Mouse (Mus musculus): Measurements from ENCODE around the gene Synj2bp. TPM values are rescaled to one million over a fixed set of nuclear protein-coding genes. Genes with fewer than 3 reads are reported as not detected.

Gene Synj2bp
- polyA plus RNA-seq (2015; fragmentation: Nextera tagmentation; extraction: Ambion mirVana): 25.7 and 29.2 TPM in 2 replicates

GRCm38 (mm10) chr12:81532316-81533028 lies at the start of gene Synj2bp, which contains the start of gene Gm20498:
Synj2bp (minus strand) TSS chr12:81532911.
Gm20498 (minus strand) TSS chr12:81532905.

GRCm38 (mm10) chr12:81568374-81568773 lies 35.7 kb upstream of the Synj2bp start, which contains the start of gene Adam21:
Adam21 (minus strand) TSS chr12:81568474.

GRCm38 (mm10) chr12:81484727-81485191 lies 48.0 kb downstream of the Synj2bp start, which contains the start of gene Cox16:
Cox16 (minus strand) TSS chr12:81485127.

Other genes starting within 250 kb of the Synj2bp start
- gene Slc8a3, start 199.7 kb downstream of the Synj2bp start, polyA plus RNA-seq (2015; fragmentation: Nextera tagmentation; extraction: Ambion mirVana): 0.13 and 0.14 TPM in 2 replicates
- 0.14 and 0.16 TPM in 2 replicates for gene Gm4787, start 153.4 kb downstream of the Synj2bp start, polyA plus RNA-seq (2015; fragmentation: Nextera tagmentation; extraction: Ambion mirVana)
- gene Adam4, start 111.0 kb downstream of the Synj2bp start, polyA plus RNA-seq (2015; fragmentation: Nextera tagmentation; extraction: Ambion mirVana): 0.14 and 0.27 TPM in 2 replicates
- gene Cox16, start 47.8 kb downstream of the Synj2bp start, polyA plus RNA-seq (2015; fragmentation: Nextera tagmentation; extraction: Ambion mirVana): 133 and 141 TPM in 2 replicates
- 14.7 and 21.3 TPM in 2 replicates for gene Gm20498, start within 50 bp of the Synj2bp start, polyA plus RNA-seq (2015; fragmentation: Nextera tagmentation; extraction: Ambion mirVana)
- 0.05 and 0.07 TPM in 2 replicates for gene Adam21, start 35.6 kb upstream of the Synj2bp start, polyA plus RNA-seq (2015; fragmentation: Nextera tagmentation; extraction: Ambion mirVana)
- gene Med6, start 62.1 kb upstream of the Synj2bp start, polyA plus RNA-seq (2015; fragmentation: Nextera tagmentation; extraction: Ambion mirVana): 35.2 and 39.1 TPM in 2 replicates
- gene Ttc9, start 98.3 kb upstream of the Synj2bp start, polyA plus RNA-seq (2015; fragmentation: Nextera tagmentation; extraction: Ambion mirVana): 6.1 and 6.8 TPM in 2 replicates
- 1.2 TPM in 2 replicates for gene Map3k9, start 248.3 kb upstream of the Synj2bp start, polyA plus RNA-seq (2015; fragmentation: Nextera tagmentation; extraction: Ambion mirVana)

Measured in urinary bladder, postnatal 0 days (tissue).